Mouse (Mus musculus): Measurements from ENCODE around the gene Nrxn2.

The Nrxn2 gene

DNA sequence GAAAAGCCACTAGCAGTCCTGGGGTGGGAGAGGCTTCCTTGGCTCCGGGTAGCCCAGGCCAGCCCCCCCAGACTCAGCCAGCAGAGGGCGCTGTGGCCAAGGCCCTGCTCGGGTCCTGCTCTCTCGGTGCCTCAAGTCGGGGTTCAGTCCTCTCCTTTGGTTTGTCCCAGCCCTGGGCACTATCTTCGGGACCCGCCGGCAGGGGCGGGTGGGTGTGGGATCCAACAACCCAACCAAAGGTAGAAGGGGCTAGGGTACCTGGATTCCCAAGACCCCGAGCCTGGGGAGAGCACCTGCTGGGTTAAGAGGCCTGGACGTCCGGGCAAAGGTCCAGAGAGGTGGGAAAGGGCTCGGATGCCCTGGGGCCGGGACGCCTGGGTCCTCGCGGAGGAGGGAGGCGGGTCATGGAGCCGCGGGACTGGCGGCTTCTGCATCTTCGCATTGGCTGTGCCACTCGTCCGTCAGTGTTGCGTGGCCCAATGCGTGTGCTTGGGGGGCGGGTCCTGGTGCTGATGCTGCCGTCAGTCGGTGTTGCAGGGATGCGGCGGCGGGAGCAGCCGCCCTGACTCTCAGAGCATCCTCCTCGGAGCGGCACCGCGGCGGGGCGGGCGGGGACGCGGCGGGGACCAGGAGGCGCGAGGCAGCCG is at the start of gene Nrxn2:
Gene Nrxn2 (plus strand): TSS at position 499 of the 647 bp plus-strand sequence.
- DNase-seq (ENCODE audit: low spot score): peak; percentile 78

DNA sequence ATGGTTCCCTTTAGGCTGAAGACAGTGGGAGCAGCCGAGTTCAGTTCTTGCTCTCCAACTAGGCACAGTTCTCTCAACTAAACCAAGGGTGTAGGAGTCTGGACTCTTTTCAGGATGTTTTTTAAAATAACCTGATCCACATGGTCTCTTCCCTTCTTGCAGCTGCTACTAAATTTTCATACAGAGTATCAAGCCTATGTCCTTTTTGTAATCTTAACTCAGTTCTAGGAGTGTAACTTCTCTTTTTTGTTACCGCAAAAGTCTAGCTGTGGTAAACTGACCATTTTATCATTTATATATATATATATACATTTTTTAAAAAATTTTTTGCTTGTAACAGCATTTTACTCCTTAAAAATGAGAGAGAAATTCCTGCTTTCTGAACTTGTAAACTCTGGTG is 48.4 kb upstream of the Nrxn2 start:
- DNase-seq (ENCODE audit: low spot score): no peak

DNA sequence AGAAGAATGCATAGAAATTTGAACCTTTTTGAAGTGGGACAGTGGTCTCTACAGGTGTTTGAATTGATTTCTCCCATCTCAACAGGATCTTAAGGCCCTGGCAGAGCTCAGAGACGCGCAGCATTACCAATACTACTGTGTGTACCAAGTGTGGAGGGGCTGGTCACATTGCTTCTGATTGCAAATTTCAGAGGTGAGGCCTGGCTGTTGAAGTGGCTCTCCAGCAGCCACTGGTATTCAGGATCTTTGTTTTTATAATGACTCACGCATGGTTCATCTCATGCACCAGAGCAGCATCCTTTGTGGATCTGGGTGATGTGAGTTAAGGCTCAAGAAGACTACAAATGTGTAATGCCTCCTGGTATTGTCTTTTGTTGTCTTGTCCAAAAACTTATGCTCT is 46.1 kb upstream of the Nrxn2 start:
- no peak for DNase-seq (ENCODE audit: low spot score)

- peak; percentile 84 for DNase-seq (ENCODE audit: low spot score)
Measured at GRCm38 (mm10) chr19:6373539-6374400, 44.8 kb upstream of the Nrxn2 start.

- no peak for DNase-seq (ENCODE audit: low spot score)
Measured at GRCm38 (mm10) chr19:6374571-6374970, 44.0 kb upstream of the Nrxn2 start.

DNA sequence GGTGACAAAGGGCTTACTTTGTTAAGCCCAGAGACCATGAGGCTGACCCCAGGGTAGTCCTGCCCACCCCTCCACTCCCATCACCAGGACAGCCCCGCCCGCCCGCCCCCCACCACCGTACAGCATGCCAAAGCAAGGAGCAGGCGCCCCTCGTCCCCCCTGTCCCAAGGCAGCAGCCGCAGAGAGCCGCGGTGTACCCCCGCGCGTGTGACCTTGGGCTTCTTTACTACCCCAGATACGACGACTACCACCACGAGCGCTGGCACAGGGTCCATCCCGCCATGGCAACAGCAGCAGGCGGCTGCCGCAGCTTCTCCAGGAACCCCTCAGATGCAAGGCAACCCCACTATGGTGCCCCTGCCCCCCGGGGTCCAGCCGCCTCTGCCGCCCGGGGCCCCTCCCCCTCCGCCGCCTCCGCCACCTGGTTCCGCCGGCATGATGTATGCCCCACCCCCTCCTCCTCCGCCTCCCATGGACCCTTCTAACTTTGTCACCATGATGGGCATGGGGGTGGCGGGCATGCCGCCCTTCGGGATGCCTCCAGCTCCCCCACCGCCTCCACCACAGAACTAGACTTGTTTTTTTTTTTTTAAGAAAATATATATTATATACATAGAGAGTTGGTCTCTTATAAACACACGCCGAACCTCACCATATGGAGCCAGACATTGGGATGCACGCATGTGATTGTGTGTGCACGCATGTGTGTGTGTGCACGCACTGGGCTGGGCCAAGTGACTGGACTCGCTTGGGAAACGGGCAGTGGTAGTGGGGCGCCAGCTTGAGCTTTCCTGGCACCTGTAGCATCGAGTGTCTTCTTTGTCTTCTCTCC is 42.9 kb upstream of the Nrxn2 start:
- DNase-seq (ENCODE audit: low spot score): no peak

DNA sequence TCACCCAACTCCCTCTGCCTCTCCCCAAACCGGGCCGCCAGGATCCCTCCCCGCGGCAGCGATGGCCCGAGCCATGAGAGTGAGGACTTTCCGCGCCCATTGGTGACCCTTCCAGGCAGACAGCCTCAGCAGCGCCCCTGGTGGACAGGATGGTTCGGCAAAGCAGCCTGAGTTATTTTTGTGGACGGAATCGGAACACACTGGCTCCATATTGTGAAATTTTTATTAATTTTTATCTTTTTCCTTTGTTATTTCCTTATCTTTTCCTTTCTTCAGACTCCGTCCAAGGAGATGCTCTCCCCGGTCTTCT is 42.3 kb upstream of the Nrxn2 start:
- DNase-seq (ENCODE audit: low spot score): peak; percentile 53

DNA sequence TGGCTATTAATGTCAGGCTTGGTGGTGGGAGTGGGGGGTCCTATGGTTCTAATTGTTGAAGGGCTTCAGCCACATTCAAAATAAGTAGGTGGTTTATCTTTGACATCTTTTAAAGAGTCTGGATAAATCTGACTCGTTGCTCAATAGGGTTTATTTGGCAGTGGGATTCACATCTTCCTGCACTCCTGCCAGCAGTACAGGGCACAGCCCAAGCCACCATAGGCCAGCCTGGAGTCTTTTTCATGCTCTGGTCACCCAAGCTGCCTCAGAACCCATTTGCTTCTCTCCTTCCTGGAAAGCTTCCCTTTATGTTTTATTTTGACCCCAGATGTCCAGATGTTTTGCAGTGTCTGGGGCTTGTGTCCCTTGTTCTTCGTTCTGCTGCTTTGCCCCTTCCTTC is 41.9 kb upstream of the Nrxn2 start:
- no peak for DNase-seq (ENCODE audit: low spot score)

GRCm38 (mm10) chr19:6377327-6378040 is 41.0 kb upstream of the Nrxn2 start:
- no peak for DNase-seq (ENCODE audit: low spot score)

DNA sequence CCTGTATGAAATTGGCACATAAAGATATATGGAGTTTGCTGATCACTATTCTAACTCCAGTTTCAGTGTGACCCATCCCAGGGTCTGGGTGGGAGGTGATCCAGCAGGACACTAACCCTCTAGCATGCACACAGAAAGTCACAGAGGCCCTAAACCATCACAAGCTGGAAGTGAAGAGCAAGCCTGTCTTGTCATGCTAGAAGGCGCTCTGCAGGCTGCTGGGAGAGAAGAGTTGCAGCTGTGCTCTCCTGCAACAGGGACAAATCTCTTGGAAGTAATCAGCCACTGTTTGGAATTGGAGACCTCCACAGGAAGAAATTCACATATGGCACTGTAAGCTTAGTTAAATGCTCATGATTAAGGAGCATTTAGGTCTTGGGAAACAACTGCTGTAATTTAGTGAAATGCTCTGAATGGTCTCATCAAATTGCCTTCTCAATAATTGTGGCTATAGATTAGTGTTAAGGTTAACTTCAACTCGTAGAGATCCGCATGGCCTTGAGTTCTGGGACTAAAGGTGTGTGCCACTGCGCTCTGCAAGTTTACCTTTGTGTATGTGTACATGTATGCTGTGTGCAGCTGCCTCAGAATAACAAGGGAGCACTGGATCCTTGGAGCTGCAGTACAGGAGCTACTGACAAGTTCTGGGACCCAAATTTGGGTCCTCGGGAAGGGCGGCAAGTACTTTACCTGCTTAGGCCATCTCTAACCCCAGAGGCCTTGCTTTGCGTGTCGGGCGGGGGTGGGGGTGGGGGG is 37.9 kb upstream of the Nrxn2 start:
- no peak for DNase-seq (ENCODE audit: low spot score)

DNA sequence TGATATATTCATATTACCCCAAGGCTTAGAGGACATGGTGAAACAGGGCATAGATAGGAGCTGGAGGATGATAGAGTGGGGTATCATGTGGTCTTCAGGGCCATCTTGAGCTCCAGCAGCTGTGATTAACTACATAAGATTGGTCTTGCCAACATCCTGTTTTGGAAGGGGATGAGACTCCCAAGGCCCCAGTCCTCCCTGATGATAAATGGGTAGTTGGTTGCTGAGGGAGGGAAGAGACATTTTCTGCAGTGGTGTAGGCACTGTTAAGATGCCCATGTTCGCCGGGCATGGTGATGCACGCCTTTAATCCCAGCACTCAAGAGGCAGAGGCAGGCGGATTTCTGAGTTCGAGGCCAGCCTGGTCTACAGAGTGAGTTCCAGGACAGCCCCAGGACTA is 37.3 kb upstream of the Nrxn2 start:
- no peak for DNase-seq (ENCODE audit: low spot score)

DNA sequence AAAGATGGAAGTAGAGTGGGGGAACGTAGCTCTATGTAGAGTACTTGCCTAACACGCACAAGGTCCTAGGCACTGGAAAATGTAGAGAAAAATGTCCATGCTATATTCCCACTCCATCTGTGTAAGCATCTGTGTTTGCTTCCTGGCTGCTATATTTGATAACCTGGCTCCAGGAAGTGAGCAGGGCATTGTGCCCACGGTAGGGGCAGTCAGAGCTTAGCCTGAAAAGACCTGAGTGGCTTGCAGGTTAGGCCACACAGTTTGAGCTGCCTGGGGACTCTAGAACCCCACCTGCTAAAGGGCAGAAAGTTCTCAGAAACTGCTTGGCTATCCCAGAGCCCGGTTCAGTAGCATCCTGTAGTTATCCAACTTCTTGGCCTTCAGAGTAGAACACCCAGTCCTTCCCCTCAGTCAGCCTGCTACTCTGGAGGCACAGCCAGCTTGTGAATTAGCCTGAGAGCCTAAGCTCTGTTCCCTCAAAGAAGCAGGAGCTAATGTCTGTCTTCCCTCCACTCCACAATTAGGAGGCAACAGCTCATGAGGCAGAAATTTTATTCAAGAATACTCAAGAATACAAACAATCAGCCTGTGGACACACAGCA is 36.1 kb upstream of the Nrxn2 start:
- no peak for DNase-seq (ENCODE audit: low spot score)

DNA sequence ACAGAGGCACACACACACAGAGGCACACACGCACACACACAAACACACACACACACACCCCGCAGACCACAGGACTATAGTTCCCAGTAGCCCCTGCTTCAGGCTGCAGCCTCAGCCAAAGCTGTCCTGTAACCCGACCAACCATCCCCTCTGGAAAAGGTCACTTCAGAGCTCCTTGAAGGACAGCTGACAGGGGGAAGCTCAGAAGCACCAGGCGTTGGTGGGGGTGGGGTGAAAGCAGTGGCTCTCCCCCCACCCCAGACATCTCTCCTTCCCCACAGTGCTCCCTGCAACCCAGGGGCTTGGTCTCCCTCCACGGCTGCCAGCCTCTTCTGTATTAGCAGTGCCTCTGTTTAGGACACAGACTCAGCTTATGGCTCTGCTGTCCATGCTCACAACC is 35.1 kb upstream of the Nrxn2 start:
- DNase-seq (ENCODE audit: low spot score): no peak

DNA sequence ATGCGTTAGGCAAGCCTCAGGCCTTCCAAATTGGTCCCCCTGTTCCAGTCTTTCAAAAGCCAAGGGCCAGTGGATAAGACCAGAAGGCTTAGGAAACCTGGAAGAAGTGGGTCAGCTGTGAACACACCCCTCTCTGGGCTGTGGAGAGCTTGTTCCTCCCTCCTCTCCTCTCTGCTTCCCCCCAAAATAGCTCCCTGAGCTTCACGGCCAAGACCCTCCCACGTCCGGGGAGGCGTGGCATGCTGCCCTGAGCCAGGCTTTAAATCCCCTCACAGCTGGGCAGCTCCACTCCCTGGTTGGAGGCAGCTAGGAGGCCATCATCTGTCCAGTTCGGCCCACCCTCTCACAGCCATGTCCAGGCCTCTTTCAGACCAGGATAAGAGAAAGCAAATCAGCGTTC is 34.4 kb upstream of the Nrxn2 start, which contains the start of gene Pygm:
Gene Pygm (plus strand): TSS at position 272 of the 400 bp plus-strand sequence.
- peak; percentile 68 for DNase-seq (ENCODE audit: low spot score)

GRCm38 (mm10) chr19:6384954-6385353 is 33.6 kb upstream of the Nrxn2 start:
- DNase-seq (ENCODE audit: low spot score): no peak

- DNase-seq (ENCODE audit: low spot score): no peak
Measured at GRCm38 (mm10) chr19:6385419-6385818, 33.1 kb upstream of the Nrxn2 start.

DNA sequence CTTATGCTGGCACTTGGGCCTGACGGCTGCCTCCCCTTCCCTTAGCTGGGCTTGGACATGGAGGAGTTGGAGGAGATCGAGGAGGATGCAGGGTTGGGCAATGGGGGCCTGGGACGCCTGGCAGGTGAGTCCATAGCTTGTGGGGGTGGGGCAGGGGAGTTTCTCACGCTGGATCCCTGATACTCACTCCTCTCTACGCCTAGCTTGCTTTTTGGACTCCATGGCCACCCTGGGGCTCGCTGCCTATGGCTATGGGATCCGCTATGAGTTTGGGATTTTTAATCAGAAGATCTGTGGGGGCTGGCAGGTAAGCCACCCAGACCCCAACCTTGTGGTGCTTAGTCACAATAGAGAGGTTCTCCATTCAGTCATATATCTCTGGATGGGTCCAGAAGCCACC is 32.7 kb upstream of the Nrxn2 start:
- no peak for DNase-seq (ENCODE audit: low spot score)

DNA sequence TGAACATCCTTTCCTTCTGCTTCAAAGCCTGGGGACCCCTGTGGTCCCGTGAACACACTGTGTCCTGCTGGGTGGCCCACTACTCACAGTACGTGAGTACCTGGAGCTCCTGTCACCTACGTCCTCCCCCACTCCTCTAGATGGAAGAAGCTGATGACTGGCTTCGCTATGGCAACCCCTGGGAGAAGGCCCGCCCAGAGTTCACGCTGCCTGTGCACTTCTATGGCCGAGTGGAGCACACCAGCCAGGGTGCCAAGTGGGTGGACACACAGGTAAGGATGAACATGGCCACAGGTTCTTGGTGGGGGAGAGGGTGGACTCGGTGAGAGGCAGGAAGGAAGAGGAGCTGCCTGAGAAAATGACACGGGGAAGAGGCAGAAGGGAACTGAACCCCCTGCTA is 32.3 kb upstream of the Nrxn2 start:
- no peak for DNase-seq (ENCODE audit: low spot score)

DNA sequence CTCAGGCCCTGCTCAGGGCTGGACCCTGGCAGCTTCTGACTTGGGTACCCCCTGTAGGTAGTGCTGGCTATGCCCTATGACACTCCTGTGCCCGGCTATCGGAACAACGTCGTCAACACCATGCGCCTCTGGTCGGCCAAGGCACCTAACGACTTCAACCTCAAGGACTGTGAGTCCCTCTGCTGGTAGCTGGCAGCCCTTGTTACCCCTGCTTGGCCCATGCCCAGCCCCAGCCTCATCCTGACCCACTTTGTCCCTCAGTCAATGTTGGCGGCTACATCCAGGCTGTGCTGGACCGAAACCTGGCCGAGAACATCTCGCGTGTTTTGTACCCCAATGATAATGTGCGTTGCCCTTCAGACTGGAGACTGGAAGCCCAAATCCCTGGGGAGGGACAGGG is 30.5 kb upstream of the Nrxn2 start:
- no peak for DNase-seq (ENCODE audit: low spot score)

- DNase-seq (ENCODE audit: low spot score): no peak
Measured at GRCm38 (mm10) chr19:6389803-6390202, 28.7 kb upstream of the Nrxn2 start.

GRCm38 (mm10) chr19:6390251-6390650 is 28.3 kb upstream of the Nrxn2 start:
- DNase-seq (ENCODE audit: low spot score): no peak

Data from ovary, postnatal 14 days (tissue).